Mouse (Mus musculus) left cerebral cortex, postnatal 36 days (tissue): ENCODE data around the gene Llph. TPM values are rescaled to one million over a fixed set of nuclear protein-coding genes. Genes with fewer than 3 reads are reported as not detected.

Experiments used
- DNase-seq, 2 experiments: peaks; one replicate each; pipeline ENCODE4 v3.0.0; 2021 to 2022; ENCODE audit warnings: low spot score in 2 of 2, mixed read lengths in 1 of 2
- intact Hi-C: fragments of 180-260 bp; cut with DNase I; formaldehyde crosslinking; loops from one replicate; pipeline ENCODE4 v1.15.1; 2025
- total RNA-seq, 2 experiments: library from RNA; stranded (reverse); gene quantifications; 2 replicates each; pipeline ENCODE4 v1.2.3; 2021

Gene Llph
- 10 to 100 TPM; 18.3 to 20.5 TPM for total RNA-seq

DNA sequence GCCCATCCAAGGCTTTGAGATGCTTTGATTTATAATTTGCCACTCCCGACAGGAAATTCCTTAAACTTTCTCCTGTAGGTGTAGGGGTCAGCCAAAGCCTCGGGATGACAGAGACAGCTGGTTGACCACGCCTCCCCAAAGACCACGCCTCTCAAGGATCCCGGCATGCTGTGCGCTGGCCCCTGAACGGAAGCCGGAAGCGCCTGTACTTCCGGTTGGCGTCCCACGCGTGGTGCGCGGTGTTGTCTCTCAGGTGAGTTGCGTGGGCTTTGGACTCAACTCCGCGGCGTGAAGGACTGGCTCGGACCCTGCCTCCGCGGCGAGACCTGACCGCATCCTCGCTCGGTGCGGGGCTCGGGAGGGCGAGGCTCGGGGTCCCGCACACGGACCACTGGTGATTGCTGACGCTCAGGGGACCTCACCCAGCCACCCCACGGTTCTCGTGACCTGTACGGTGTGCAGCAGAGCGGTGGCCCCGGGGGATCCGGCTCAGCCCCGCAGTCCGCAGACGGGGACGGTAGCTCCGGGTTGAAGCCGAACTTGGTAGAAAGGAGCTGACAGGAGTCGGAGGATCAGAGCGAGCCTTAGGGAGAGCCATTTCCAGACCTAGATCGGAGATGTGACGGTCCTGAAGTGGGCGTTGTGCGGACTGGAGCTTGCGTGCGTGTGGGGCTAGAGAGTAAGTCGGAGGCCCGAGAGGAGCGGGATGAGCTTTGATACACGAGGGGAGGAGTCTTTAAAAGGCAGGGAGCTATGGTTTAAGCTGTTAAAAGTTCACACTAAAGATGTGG, at the start of gene Llph:
Gene Llph (plus strand): TSS at position 200 of the 791 bp plus-strand sequence.
- peak; percentile 83 to 87 for DNase-seq
- intact Hi-C loops: no loop called here

DNA sequence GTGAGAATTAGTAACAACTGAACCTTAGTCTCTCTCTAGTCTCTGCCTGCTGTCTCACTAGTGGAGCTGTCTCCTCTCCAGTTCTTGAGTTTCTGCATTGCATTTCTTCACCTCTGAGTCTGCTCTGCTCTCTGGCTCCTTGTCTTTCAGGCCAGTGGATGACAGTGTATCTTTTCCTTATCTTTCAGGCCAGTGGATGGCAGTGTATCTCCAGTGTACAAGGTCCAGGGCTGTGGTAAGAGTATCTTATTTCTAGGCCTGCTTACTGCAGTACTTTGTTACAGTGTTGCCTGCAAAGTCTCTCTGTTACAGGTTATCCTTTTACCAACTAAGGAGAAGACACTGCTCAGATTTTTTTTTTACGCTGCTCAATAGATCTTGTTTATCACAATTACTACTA, 44.0 kb upstream of the Llph start:
- intact Hi-C loops: no loop called here
- no peak for DNase-seq

DNA sequence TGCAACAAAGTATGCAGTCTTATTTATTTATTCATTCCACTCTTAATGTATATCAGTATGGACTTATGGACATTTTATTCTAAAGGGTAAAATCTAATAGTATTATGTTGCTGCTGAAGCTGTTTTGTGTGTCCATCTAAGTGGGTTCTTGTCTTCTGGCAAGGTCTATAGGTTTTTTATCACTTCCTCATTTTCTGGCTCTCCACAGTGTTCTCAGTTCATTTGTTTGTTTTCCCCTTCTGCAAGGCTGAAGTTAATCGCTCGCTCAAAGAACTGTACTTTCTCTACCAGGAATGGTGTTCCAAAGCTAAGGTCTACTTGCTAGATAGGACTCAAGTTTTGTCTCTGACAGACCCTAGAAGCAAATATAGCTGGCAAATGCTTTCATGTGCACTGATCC, 43.5 kb upstream of the Llph start:
- intact Hi-C loops: no loop called here

GRCm38 (mm10) chr10:120188513-120188912, 38.4 kb upstream of the Llph start:
- intact Hi-C loops: no loop called here

More for the DNA sequence above, 43.5 kb upstream of the Llph start:
- no peak for DNase-seq

DNA sequence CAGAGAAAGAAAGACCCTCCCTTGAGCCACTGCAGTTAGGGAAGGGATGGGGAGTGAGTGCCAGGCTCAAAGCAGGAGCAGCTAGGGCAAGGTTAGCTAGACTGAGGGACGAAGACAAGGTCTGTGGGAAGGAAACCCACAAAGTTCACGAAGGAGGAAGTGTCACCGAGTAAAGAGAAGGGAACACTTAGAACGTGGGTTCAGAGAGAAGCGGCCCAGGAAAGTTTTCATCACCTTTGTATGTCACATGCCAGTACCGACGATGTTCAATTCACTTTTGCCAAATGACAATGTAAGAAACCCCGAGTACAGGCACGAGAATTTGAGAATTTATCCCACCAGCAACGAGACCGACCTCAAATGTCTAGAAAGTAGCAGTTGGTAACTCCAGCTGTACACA, 37.6 kb upstream of the Llph start:
- intact Hi-C loops: no loop called here

More at GRCm38 (mm10) chr10:120188513-120188912, 38.4 kb upstream of the Llph start:
- DNase-seq: no peak

GRCm38 (mm10) chr10:120189782-120190181, 37.1 kb upstream of the Llph start:
- intact Hi-C loops: no loop called here
- DNase-seq: no peak

More for the DNA sequence above, 37.6 kb upstream of the Llph start:
- DNase-seq: no peak

- no peak for DNase-seq
- intact Hi-C loops: no loop called here
Observed at GRCm38 (mm10) chr10:120191165-120191564, 35.7 kb upstream of the Llph start.

- no peak for DNase-seq
- intact Hi-C loops: no loop called here
Observed at GRCm38 (mm10) chr10:120192278-120192677, 34.6 kb upstream of the Llph start.

- DNase-seq: no peak
- intact Hi-C loops: no loop called here
Observed at GRCm38 (mm10) chr10:120193255-120193654, 33.6 kb upstream of the Llph start.

DNA sequence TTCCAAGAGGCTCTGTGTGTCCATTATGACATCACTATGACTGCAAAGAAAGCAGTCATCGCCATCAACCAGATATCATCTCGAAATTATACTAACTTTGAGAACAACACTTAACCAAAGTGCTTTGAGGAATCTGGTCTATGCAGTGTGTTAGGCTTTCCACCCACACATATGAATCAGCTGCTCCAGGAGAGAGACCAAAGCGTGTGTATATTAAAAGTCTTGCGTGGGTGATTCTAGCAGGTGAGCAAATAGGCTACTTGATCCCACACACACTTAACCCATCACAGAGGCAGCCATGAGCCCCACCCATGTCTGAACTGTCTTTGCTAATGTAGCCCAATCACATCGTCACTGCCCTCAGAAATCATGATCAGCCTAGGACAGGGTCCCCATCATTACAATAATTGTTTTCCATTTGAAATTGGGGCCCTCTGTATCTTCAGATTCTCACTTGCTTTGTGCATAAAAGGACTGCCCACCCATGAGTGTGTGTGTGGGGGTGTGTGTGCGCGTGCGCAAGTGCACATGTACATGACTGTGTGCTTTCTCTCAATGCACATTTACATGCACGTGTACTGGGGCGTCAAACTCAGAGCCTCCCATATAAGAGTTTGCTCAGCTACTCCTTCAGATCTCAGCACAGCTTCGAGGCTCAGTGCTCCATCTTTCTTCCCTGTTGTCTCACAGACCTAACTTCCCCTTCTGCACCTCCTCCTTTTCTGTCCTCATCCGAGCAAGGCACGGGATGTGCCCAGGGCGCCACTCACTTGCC, 29.6 kb upstream of the Llph start:
- peak in 1 of 2 experiments; percentile 15 for DNase-seq
- intact Hi-C loops: no loop called here

DNA sequence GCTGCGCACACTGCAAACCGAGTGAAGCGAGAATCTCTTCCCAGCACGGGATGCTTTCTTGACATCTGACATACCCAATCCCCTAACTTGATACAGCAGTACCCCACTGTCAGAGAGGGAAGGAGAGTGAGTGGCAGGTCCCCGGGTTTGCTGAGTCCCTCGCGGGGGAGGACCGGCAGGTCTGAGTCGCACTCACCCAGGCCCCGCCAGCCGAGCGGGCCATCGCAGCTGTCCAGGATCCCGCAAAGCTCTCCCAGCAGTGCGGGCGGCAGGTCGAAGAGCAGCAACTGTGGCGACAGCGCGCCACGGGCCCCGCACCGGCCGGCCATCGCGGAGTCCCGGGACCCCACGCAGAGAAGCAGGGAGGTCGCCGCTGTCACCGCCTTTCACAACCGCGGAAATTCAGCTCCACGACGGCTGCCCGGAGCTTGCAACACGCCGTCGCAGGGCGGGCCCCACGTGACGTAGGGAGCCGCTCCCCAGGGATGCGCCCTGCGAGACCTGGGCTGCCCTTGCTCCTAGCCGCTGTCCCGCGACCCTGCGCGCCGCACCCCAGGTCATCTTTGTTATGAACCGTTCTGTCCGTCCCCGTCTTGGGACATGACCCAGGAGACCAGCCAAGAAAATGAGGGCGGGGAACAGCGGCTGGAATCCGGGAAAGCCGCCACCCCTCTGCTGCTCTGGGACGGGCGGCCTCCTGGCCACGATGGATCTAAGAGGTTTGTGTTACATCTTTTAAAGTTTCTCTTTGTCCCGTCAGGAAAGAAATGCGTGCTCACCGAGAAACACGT, 25.5 kb upstream of the Llph start, which contains the start of gene Tmbim4:
Gene Tmbim4 (plus strand): TSS at position 460 of the 791 bp plus-strand sequence.
- peak; percentile 6 to 10 for DNase-seq
- intact Hi-C loops: loop anchor here (10.0 kb wide), 1 partner anchor 397 kb away; no protein-coding TSS in a partner anchor

DNA sequence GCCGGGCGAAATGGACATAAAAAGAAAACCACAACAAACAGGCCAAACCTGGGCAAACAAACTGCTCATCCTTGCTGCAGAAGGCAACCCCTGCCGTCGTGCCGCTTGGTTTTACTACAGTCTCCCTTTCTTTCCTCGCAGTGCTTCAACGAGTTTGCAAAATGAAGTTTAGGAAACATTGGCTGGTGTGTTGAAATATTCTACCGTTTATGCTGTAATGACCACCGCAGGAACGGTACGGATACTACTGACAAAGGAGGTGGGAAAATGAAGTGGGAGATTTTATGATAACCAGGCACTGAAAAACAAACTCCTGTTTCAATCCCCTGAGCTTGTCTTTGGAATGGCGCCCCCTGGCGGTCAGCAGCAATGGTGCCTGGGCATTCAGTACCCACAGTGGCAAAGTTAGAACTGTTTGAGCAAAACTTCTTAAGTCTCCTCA, 24.9 kb upstream of the Llph start, which contains the start of gene Irak3:
Gene Irak3 (minus strand): TSS at position 170 of the 442 bp plus-strand sequence.
- DNase-seq: peak; percentile 60 to 69
- intact Hi-C loops: loop anchor here (10.0 kb wide), 1 partner anchor 397 kb away; no protein-coding TSS in a partner anchor

GRCm38 (mm10) chr10:120202467-120203250, 24.2 kb upstream of the Llph start:
- no peak for DNase-seq
- intact Hi-C loops: loop anchor here (10.0 kb wide), 1 partner anchor 398 kb away; no protein-coding TSS in a partner anchor

DNA sequence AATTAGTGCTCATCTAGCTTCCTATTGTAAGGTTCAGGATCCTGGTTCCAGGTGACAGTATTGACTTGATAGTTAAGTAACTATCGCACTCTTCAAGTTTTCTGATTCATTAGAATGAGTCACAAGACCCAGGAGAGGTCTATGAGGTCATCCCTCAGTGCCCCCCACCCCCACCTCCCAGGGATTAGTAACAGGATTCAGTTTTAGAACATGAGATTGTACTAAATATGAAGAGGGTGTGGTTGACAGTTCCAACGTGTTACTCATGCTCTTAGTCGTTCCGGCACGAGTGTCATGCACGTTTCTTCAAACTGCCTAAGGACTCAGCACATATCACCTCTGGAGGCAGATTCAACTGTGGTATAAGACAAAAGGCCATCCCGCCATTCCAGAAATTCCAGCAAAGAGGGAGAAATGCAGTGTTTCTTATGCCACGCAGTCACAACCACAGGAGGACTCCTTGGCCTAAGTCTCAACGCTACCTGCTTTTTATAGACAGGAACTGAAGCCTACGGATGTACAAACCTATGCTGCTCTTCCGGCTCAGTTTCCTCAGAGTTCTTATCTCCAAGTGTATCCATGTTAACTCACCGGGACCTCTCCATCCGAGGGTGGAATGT, 22.2 kb upstream of the Llph start:
- no peak for DNase-seq
- intact Hi-C loops: loop anchor here (10.0 kb wide), 1 partner anchor 400 kb away; no protein-coding TSS in a partner anchor

- intact Hi-C loops: loop anchor here (10.0 kb wide), 1 partner anchor 403 kb away; no protein-coding TSS in a partner anchor
- no peak for DNase-seq
Observed at GRCm38 (mm10) chr10:120208015-120208414, 18.9 kb upstream of the Llph start.

GRCm38 (mm10) chr10:120208575-120209538, 18.0 kb upstream of the Llph start:
- intact Hi-C loops: loop anchor here (10.0 kb wide), 1 partner anchor 404 kb away; no protein-coding TSS in a partner anchor
- peak; percentile 90 to 91 for DNase-seq

DNA sequence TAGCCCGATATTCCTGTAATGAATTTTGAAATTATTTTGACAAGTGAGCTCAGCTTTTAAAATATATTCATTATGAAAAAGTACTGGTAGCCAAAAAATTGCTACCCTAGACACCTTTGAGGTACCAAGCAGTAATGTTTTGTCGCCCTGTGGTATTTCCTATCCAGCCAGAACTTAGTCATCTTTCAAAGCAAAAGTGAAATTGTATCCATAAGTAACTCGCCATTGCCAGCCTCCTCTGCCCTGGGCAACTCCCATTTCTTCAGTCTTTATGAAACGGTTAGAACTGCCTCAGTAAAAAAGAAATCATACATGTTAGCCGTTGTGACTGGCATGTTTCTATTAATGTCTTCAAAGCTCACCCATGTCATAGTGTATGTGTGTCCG, 17.3 kb upstream of the Llph start:
- intact Hi-C loops: loop anchor here (10.0 kb wide), 1 partner anchor 405 kb away; no protein-coding TSS in a partner anchor
- DNase-seq: no peak
